Mouse (Mus musculus): ENCODE data around the gene Hoxd3. TPM values are rescaled to one million over a fixed set of nuclear protein-coding genes. Genes with fewer than 3 reads are reported as not detected.
A peak's percentile ranks its signal among the peaks of the same experiment; 100 is the strongest.

The Hoxd3 gene
- total RNA-seq, 1 experiment from 2014 or later: 0.85 TPM

- no peak for DNase-seq
Observed at GRCm38 (mm10) chr2:74746298-74746921, 34.7 kb downstream of the Hoxd3 start.

- DNase-seq: peak; percentile 32
Observed at GRCm38 (mm10) chr2:74747006-74747405, 35.3 kb downstream of the Hoxd3 start.

GRCm38 (mm10) chr2:74747661-74748141, 36.0 kb downstream of the Hoxd3 start:
- DNase-seq: no peak

GRCm38 (mm10) chr2:74748436-74748995, 36.8 kb downstream of the Hoxd3 start:
- DNase-seq: no peak

GRCm38 (mm10) chr2:74749337-74750121, 37.8 kb downstream of the Hoxd3 start:
- DNase-seq: peak; percentile 54

GRCm38 (mm10) chr2:74750731-74751250, 39.1 kb downstream of the Hoxd3 start:
- DNase-seq: no peak

- DNase-seq: no peak
Observed at GRCm38 (mm10) chr2:74751861-74752260, 40.1 kb downstream of the Hoxd3 start.

GRCm38 (mm10) chr2:74752431-74753174, 40.9 kb downstream of the Hoxd3 start:
- DNase-seq: no peak

- no peak for DNase-seq
Observed at GRCm38 (mm10) chr2:74753175-74753523, 41.4 kb downstream of the Hoxd3 start.

GRCm38 (mm10) chr2:74753711-74754110, 42.0 kb downstream of the Hoxd3 start:
- no peak for DNase-seq

- no peak for DNase-seq
Observed at GRCm38 (mm10) chr2:74760146-74760545, 48.4 kb downstream of the Hoxd3 start.

- DNase-seq: no peak
Observed at GRCm38 (mm10) chr2:74761941-74762340, 50.2 kb downstream of the Hoxd3 start.

GRCm38 (mm10) chr2:74762522-74763244, 51.0 kb downstream of the Hoxd3 start, which contains the start of gene Hoxd1:
TSS of gene Hoxd1 (plus strand) at chr2:74762980.
- DNase-seq: peak; percentile 50

- DNase-seq: peak; percentile 16
Observed at GRCm38 (mm10) chr2:74763245-74763735, 51.6 kb downstream of the Hoxd3 start.

- no peak for DNase-seq
Observed at GRCm38 (mm10) chr2:74763976-74764375, 52.2 kb downstream of the Hoxd3 start.

GRCm38 (mm10) chr2:74774359-74774758, 62.6 kb downstream of the Hoxd3 start:
- no peak for DNase-seq

GRCm38 (mm10) chr2:74777536-74778275, 66.0 kb downstream of the Hoxd3 start:
- peak; percentile 15 for DNase-seq

GRCm38 (mm10) chr2:74781386-74781785, 69.7 kb downstream of the Hoxd3 start:
- DNase-seq: no peak

- no peak for DNase-seq
Observed at GRCm38 (mm10) chr2:74795531-74795930, 83.8 kb downstream of the Hoxd3 start.
